Mouse (Mus musculus) duodenum, adult 2 months (tissue): ENCODE data around the gene Pou2f3. TPM values are rescaled to one million over a fixed set of nuclear protein-coding genes. Genes with fewer than 3 reads are reported as not detected.

Experiments
- polyA plus RNA-seq: library from polyadenylated mRNA; depleted of rRNA; stranded (reverse); fragments of >200 nt; gene quantifications from 2 replicates; pipeline ENCODE4 v1.2.3, GENCODE M21; 2012; ENCODE audit warnings: low replicate concordance; rRNA removed

Pou2f3 gene
- polyA plus RNA-seq = 0.68 and 1.3 TPM in 2 replicates

GRCm38 (mm10) chr9:43210190-43210682, at the start of gene Pou2f3:
Gene Pou2f3 (minus strand): TSS chr9:43210369.

GRCm38 (mm10) chr9:43239712-43240593, 29.8 kb upstream of the Pou2f3 start, which contains the start of gene Oaf:
Gene Oaf (minus strand): TSS chr9:43239911.

GRCm38 (mm10) chr9:43116134-43116996, 93.8 kb downstream of the Pou2f3 start, which contains the start of gene Tmem136:
Gene Tmem136 (minus strand): TSS chr9:43116570.

GRCm38 (mm10) chr9:43107187-43107517, 103.0 kb downstream of the Pou2f3 start, which contains the start of gene Arhgef12:
Gene Arhgef12 (minus strand): TSS chr9:43107239.

Other genes starting within 250 kb of the Pou2f3 start
- gene Arhgef12, start 103.1 kb downstream of the Pou2f3 start, polyA plus RNA-seq = 3.6 and 6.4 TPM in 2 replicates
- 0.27 and 2.0 TPM in 2 replicates for gene Tmem136, start 93.8 kb downstream of the Pou2f3 start, polyA plus RNA-seq
- 25.1 and 44.2 TPM in 2 replicates for gene Oaf, start 29.5 kb upstream of the Pou2f3 start, polyA plus RNA-seq
- gene Trim29, start 100.5 kb upstream of the Pou2f3 start, polyA plus RNA-seq = 0.06 and 1.9 TPM in 2 replicates